Mouse (Mus musculus) T-helper 17 cell (primary cell): ENCODE results near the gene Ifrd2.

Experiments
- in situ Hi-C, 2 experiments: fragments of 300-600 bp; cut with MboI, MseI; formaldehyde crosslinking; loops; 1 replicate in 1 of 2; 2 replicates in 1 of 2; pipeline ENCODE4 v1.15.1; 2025; ENCODE audit warnings: high pct_unique_total_duplicates in 2 of 2

The Ifrd2 gene

GRCm38 (mm10) chr9:107586974-107587832 is at the start of gene Ifrd2:
TSS of gene Ifrd2 (plus strand) at chr9:107587642.
- in situ Hi-C loops: no loop called here

- in situ Hi-C loops: loop anchor here (5.0 to 25.0 kb wide), 4 partner anchors 236 to 1549 kb away; partner anchors contain the start of genes Abhd14a (in 1 of the 2), Abhd14b (in 1 of the 2), Ccdc51 (in 1 of the 2) and Plxnb1 (in 1 of the 2)
These were observed 49.2 kb upstream of the Ifrd2 start for GRCm38 (mm10) chr9:107538231-107538630.

GRCm38 (mm10) chr9:107538711-107539110 is 48.7 kb upstream of the Ifrd2 start:
- in situ Hi-C loops: loop anchor here (5.0 to 25.0 kb wide), 4 partner anchors 236 to 1549 kb away; partner anchors contain the start of genes Abhd14a (in 1 of the 2), Abhd14b (in 1 of the 2), Ccdc51 (in 1 of the 2) and Plxnb1 (in 1 of the 2)

GRCm38 (mm10) chr9:107539940-107540339 is 47.5 kb upstream of the Ifrd2 start:
- in situ Hi-C loops: loop anchor here (5.0 to 25.0 kb wide), 4 partner anchors 238 to 1547 kb away; partner anchors contain the start of genes Abhd14a (in 1 of the 2), Abhd14b (in 1 of the 2), Ccdc51 (in 1 of the 2) and Plxnb1 (in 1 of the 2)

- in situ Hi-C loops: loop anchor here (25.0 kb wide), 2 partner anchors 1353 to 1547 kb away; partner anchors contain the start of genes Ccdc51 (in 1 of the 2), Plxnb1 (in 1 of the 2), Ppm1m (in 1 of the 2) and Tma7 (in 1 of the 2)
These were observed 47.0 kb upstream of the Ifrd2 start for GRCm38 (mm10) chr9:107540420-107540819.

- in situ Hi-C loops: loop anchor here (25.0 kb wide), 2 partner anchors 1354 to 1546 kb away; partner anchors contain the start of genes Ccdc51 (in 1 of the 2), Plxnb1 (in 1 of the 2), Ppm1m (in 1 of the 2) and Tma7 (in 1 of the 2)
These were observed 46.4 kb upstream of the Ifrd2 start for GRCm38 (mm10) chr9:107541005-107541404.

GRCm38 (mm10) chr9:107541474-107542351 is 45.7 kb upstream of the Ifrd2 start, which contains the start of the genes Cyb561d2 and Nprl2:
TSS of gene Cyb561d2 (minus strand) at chr9:107542193.
TSS of gene Nprl2 (plus strand) at chr9:107542226.
- in situ Hi-C loops: loop anchor here (25.0 kb wide), 2 partner anchors 1354 to 1546 kb away; partner anchors contain the start of genes Ccdc51 (in 1 of the 2), Plxnb1 (in 1 of the 2), Ppm1m (in 1 of the 2) and Tma7 (in 1 of the 2)

- in situ Hi-C loops: loop anchor here (25.0 kb wide), 2 partner anchors 1355 to 1545 kb away; partner anchors contain the start of genes Ccdc51 (in 1 of the 2), Plxnb1 (in 1 of the 2), Ppm1m (in 1 of the 2) and Tma7 (in 1 of the 2)
These were observed 45.1 kb upstream of the Ifrd2 start for GRCm38 (mm10) chr9:107542352-107542686.

GRCm38 (mm10) chr9:107542721-107543120 is 44.7 kb upstream of the Ifrd2 start:
- in situ Hi-C loops: loop anchor here (25.0 kb wide), 2 partner anchors 1355 to 1545 kb away; partner anchors contain the start of genes Ccdc51 (in 1 of the 2), Plxnb1 (in 1 of the 2), Ppm1m (in 1 of the 2) and Tma7 (in 1 of the 2)

GRCm38 (mm10) chr9:107543299-107543698 is 44.1 kb upstream of the Ifrd2 start:
- in situ Hi-C loops: loop anchor here (25.0 kb wide), 2 partner anchors 1356 to 1544 kb away; partner anchors contain the start of genes Ccdc51 (in 1 of the 2), Plxnb1 (in 1 of the 2), Ppm1m (in 1 of the 2) and Tma7 (in 1 of the 2)

- in situ Hi-C loops: loop anchor here (25.0 kb wide), 2 partner anchors 1357 to 1543 kb away; partner anchors contain the start of genes Ccdc51 (in 1 of the 2), Plxnb1 (in 1 of the 2), Ppm1m (in 1 of the 2) and Tma7 (in 1 of the 2)
These were observed 43.2 kb upstream of the Ifrd2 start for GRCm38 (mm10) chr9:107544196-107544700.

GRCm38 (mm10) chr9:107544729-107545128 is 42.7 kb upstream of the Ifrd2 start:
- in situ Hi-C loops: loop anchor here (25.0 kb wide), 2 partner anchors 1357 to 1543 kb away; partner anchors contain the start of genes Ccdc51 (in 1 of the 2), Plxnb1 (in 1 of the 2), Ppm1m (in 1 of the 2) and Tma7 (in 1 of the 2)

GRCm38 (mm10) chr9:107545199-107545598 is 42.2 kb upstream of the Ifrd2 start:
- in situ Hi-C loops: loop anchor here (25.0 kb wide), 2 partner anchors 1358 to 1542 kb away; partner anchors contain the start of genes Ccdc51 (in 1 of the 2), Plxnb1 (in 1 of the 2), Ppm1m (in 1 of the 2) and Tma7 (in 1 of the 2)

- in situ Hi-C loops: loop anchor here (25.0 kb wide), 2 partner anchors 1358 to 1542 kb away; partner anchors contain the start of genes Ccdc51 (in 1 of the 2), Plxnb1 (in 1 of the 2), Ppm1m (in 1 of the 2) and Tma7 (in 1 of the 2)
These were observed 41.8 kb upstream of the Ifrd2 start for GRCm38 (mm10) chr9:107545602-107546001.

- in situ Hi-C loops: loop anchor here (25.0 kb wide), 2 partner anchors 1360 to 1540 kb away; partner anchors contain the start of genes Ccdc51 (in 1 of the 2), Plxnb1 (in 1 of the 2), Ppm1m (in 1 of the 2) and Tma7 (in 1 of the 2)
These were observed 40.4 kb upstream of the Ifrd2 start, which contains the start of gene Zmynd10 for GRCm38 (mm10) chr9:107547026-107547425. TSS of gene Zmynd10 (plus strand) at chr9:107547298.

GRCm38 (mm10) chr9:107547957-107548356 is 39.5 kb upstream of the Ifrd2 start:
- in situ Hi-C loops: loop anchor here (25.0 kb wide), 2 partner anchors 1361 to 1539 kb away; partner anchors contain the start of genes Ccdc51 (in 1 of the 2), Plxnb1 (in 1 of the 2), Ppm1m (in 1 of the 2) and Tma7 (in 1 of the 2)

GRCm38 (mm10) chr9:107548820-107549219 is 38.6 kb upstream of the Ifrd2 start:
- in situ Hi-C loops: loop anchor here (25.0 kb wide), 2 partner anchors 1362 to 1538 kb away; partner anchors contain the start of genes Ccdc51 (in 1 of the 2), Plxnb1 (in 1 of the 2), Ppm1m (in 1 of the 2) and Tma7 (in 1 of the 2)

GRCm38 (mm10) chr9:107549297-107550074 is 38.0 kb upstream of the Ifrd2 start:
- in situ Hi-C loops: loop anchor here (5.0 to 25.0 kb wide), 5 partner anchors 78 to 1538 kb away; partner anchors contain the start of genes Ccdc51 (in 1 of the 2), Pcbp4 (in 1 of the 2), Plxnb1 (in 1 of the 2) and Ppm1m (in 1 of the 2)
